Mouse (Mus musculus) inflammation-experienced regulatory T-cells (primary cell): ENCODE data around the gene Slc23a3. TPM values are rescaled to one million over a fixed set of nuclear protein-coding genes. Genes with fewer than 3 reads are reported as not detected.

Experiments used
- polyA plus RNA-seq, 2 experiments: library from polyadenylated mRNA; unstranded; fragments of 100-300 nt; shearing (Covaris generic); gene quantifications; one replicate each; pipeline ENCODE4 v1.2.1; 2017

The Slc23a3 gene
- 1 to 10 TPM in 1 of 2 experiments, under 1 TPM in 1; 0.42 to 1.1 TPM for polyA plus RNA-seq

GRCm38 (mm10) chr1:75133421-75134207 lies at the start of gene Slc23a3:
TSS of gene Slc23a3 (minus strand) at chr1:75133890.

GRCm38 (mm10) chr1:75180105-75180590 lies 46.5 kb upstream of the Slc23a3 start, which contains the start of gene Abcb6:
TSS of gene Abcb6 (minus strand) at chr1:75180392.

DNA sequence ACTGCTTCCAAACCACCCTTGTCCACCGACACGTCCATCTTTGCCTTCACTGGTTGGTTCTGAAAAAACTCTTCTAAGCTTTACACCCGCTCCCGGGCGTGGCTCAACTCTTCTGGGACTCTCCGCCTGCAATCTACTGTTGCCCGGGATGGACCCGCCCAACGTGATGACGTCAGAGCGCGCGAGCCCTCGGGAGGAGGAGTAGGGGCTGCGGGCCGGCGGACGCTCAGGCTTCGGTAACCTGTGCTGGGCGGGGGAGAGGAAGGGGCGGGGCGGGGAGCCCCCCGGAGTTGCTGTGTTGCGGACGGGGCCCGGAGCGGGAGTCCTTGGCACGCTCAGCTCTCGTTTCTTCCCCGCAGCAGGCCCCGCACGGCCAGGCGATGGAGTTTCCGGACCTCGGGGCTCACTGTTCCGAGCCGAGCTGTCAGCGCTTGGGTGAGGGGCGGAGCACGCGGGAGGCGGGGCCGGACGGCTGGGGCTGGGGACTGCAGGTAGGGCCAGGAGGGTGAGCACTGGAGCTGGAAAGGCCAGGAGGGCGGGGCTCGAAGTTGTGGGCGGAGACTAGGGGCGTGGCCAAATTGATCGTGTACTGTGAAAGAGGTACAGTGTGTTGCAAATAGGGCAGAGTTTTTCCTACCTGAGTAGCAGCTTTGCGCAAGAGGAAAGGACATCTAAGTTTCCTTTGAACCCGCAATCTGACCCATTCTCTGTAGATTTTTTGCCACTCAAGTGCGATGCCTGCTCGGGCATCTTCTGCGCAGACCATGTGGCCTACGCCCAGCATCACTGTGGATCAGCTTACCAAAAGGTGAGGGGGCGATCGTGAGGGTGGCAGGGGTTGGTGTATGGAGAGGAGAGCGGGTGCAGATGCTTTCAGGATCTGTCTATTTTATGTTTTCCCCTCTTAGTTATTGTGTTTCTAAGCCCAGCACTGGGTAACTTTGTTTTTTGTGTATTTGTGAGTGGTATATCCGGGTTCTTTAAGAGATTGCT lies 35.1 kb upstream of the Slc23a3 start, which contains the start of gene Zfand2b:
TSS of gene Zfand2b (plus strand) at position 175 of the 993 bp plus-strand sequence.

GRCm38 (mm10) chr1:75142301-75143261 lies 8.9 kb upstream of the Slc23a3 start, which contains the start of the genes Cnppd1 and Retreg2:
TSS of gene Cnppd1 (minus strand) at chr1:75142711.
TSS of gene Retreg2 (plus strand) at chr1:75142778.

GRCm38 (mm10) chr1:75124346-75125321 lies 9.1 kb downstream of the Slc23a3 start, which contains the start of gene Nhej1:
TSS of gene Nhej1 (minus strand) at chr1:75125200.

Other genes starting within 250 kb of the Slc23a3 start
- under 1 TPM in 1 of 2 experiments, not detected in 1; 0.62 TPM for gene Fev, start 248.5 kb downstream of the Slc23a3 start, polyA plus RNA-seq
- gene Cryba2, start 240.7 kb downstream of the Slc23a3 start, polyA plus RNA-seq, result not detected
- gene Cfap65, start 198.3 kb downstream of the Slc23a3 start, polyA plus RNA-seq, result under 1 TPM; 0.06 to 0.83 TPM
- gene Ihh, start 182.2 kb downstream of the Slc23a3 start, polyA plus RNA-seq, result under 1 TPM; 0.23 to 0.78 TPM
- 10 to 100 TPM in 1 of 2 experiments, 1 to 10 TPM in 1; 8.1 to 18.7 TPM for gene Nhej1, start 8.7 kb downstream of the Slc23a3 start, polyA plus RNA-seq
- gene Cnppd1, start 8.8 kb upstream of the Slc23a3 start, polyA plus RNA-seq, result 100 to 1,000 TPM; 146 to 163 TPM
- gene Retreg2, start 8.9 kb upstream of the Slc23a3 start, polyA plus RNA-seq, result 100 to 1,000 TPM; 122 TPM
- 10 to 100 TPM; 68.6 to 80.7 TPM for gene Zfand2b, start 34.8 kb upstream of the Slc23a3 start, polyA plus RNA-seq
- gene Abcb6, start 46.5 kb upstream of the Slc23a3 start, polyA plus RNA-seq, result 1 to 10 TPM; 4.8 to 7.3 TPM
- 10 to 100 TPM; 38.6 to 47.7 TPM for gene Ankzf1, start 58.3 kb upstream of the Slc23a3 start, polyA plus RNA-seq
- 10 to 100 TPM; 17.2 to 18.1 TPM for gene Atg9a, start 58.3 kb upstream of the Slc23a3 start, polyA plus RNA-seq
- 10 to 100 TPM in 1 of 2 experiments, 1 to 10 TPM in 1; 9.9 to 18.9 TPM for gene Glb1l, start 76.9 kb upstream of the Slc23a3 start, polyA plus RNA-seq
- gene Stk16, start 76.9 kb upstream of the Slc23a3 start, polyA plus RNA-seq, result 100 to 1,000 TPM in 1 of 2 experiments, 10 to 100 TPM in 1; 97.8 to 128 TPM
- 100 to 1,000 TPM; 268 to 351 TPM for gene Tuba4a, start 86.0 kb upstream of the Slc23a3 start, polyA plus RNA-seq
- 1 to 10 TPM in 1 of 2 experiments, not detected in 1; 2.1 TPM for gene A630095N17Rik, start 98.2 kb upstream of the Slc23a3 start, polyA plus RNA-seq
- gene Dnajb2, start 102.5 kb upstream of the Slc23a3 start, polyA plus RNA-seq, result 10 to 100 TPM; 41.1 to 41.7 TPM
- under 1 TPM; 0.28 to 0.32 TPM for gene Ptprn, start 130.6 kb upstream of the Slc23a3 start, polyA plus RNA-seq
- not detected for gene Resp18, start 144.5 kb upstream of the Slc23a3 start, polyA plus RNA-seq
- gene Dnpep, start 184.1 kb upstream of the Slc23a3 start, polyA plus RNA-seq, result 10 to 100 TPM; 63.9 to 69.7 TPM
- under 1 TPM in 1 of 2 experiments, not detected in 1; 0.77 TPM for gene Des, start 226.4 kb upstream of the Slc23a3 start, polyA plus RNA-seq
- 1 to 10 TPM in 1 of 2 experiments, under 1 TPM in 1; 0.95 to 5.6 TPM for gene Speg, start 241.4 kb upstream of the Slc23a3 start, polyA plus RNA-seq